Mouse (Mus musculus): ENCODE data around the gene Cybrd1. TPM values are rescaled to one million over a fixed set of nuclear protein-coding genes. Genes with fewer than 3 reads are reported as not detected.

The Cybrd1 gene
- polyA plus RNA-seq, 1 experiment from 2014 or later, result 6.6 TPM

DNA sequence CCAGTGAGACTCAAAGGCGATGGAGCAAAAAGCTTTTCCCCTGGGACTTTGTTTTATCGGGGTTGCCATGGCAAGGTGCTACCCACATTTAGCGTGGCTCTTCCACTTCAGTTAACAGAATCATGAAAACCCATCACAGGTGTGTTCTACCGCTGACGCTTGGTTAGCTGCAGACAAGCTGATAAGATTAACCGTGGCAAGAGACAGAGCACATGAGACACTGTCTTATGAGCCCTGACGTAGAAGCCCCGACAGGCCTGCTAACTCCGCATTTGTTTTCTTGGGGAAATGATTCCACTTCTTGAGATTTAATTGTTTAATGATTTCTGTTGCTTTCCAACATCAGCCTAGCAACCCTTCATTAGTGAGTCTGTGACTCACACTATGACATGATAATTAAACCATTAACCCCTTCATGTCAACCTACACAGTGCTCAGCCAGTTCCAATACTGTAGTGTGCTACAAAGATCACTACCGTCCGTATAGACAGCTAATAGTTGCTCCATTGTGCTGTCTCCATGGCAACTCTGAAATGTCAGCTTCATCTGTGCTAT, 42.7 kb downstream of the Cybrd1 start:
- Histone ChIP-seq H3K4me2 (replicated peaks) (no peak overlapping the region), H3K4me3 (replicated peaks) (no peak overlapping the region), H3K9me3 (no peaks in the 10 kb centered on the region), H3K36me3 (no peaks in the 10 kb centered on the region), H3K27me3 (replicated peaks) (no peaks in the 10 kb centered on the region), H3K9ac (no peak overlapping the region), H3K27ac (no peak overlapping the region), H3K4me1 (replicated peaks) (no peaks in the 10 kb centered on the region)
- WGBS, result 70% methylated on average over 11 of the region's 11 CpGs
- no peak for ATAC-seq

DNA sequence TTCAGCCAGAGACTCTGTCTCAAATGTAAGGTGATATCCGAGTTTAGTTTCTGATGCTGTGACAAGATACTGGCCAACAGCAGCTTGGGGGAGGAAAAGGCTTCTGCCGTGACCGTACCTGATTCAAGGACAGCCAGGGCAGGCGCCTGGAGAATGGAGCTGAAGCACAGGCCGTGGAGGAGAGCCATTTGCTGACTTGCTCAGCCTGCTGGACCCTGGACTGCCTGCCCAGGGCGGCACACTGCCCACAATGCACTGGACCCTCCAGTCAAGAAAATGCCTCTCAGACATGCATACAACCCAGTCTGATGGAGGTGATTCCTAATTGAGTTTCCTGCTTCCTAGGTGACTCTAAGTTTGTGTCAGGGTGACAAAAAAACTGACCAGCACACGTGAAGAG, 43.8 kb downstream of the Cybrd1 start:
- Histone ChIP-seq H3K36me3 (no peaks in the 10 kb centered on the region), H3K27ac (no peak overlapping the region), H3K9ac (no peak overlapping the region), H3K9me3 (no peaks in the 10 kb centered on the region), H3K4me3 (replicated peaks) (no peak overlapping the region), H3K4me2 (replicated peaks) (no peak overlapping the region), H3K4me1 (replicated peaks) (no peaks in the 10 kb centered on the region), H3K27me3 (replicated peaks) (no peaks in the 10 kb centered on the region)
- WGBS, result 83% methylated on average over 7 of the region's 7 CpGs
- ATAC-seq, result no peak

DNA sequence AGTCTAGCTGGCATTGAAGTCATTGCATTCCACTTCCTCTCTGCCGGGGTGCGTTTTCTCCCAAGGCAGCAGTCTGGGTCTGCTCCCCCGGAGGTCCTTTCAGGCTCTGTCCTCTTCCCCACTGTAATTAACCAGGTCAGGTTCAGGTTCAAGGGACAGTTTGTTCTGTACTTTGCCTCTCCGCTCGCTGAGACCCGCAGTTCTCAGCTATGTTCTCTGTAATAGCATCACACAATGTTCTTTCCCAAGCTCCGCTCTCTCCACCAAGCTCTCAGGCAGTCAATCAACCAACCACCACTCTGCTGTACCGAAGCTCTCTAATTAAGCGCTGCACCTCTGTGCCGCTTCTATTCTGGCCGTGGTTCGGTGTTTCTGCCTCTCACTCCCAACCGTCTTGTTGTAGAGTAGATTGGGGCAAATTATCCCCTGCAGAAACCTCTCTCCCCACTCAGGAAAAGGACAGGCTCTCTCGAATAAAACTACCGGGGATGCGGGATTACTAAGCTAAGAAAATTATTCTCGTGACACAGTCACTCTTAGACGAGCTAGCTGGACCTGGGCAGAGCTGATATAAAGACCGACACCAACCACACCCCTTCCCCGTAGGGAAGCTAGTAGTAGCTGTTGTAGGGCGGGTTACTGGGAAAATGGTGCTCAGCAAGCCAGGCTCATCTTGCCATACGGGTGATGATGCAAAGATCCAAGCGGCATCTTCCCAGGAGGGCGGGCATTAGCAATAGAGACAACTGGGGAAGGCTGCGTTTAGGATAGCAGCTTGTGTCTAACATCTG, 45.3 kb downstream of the Cybrd1 start:
- Histone ChIP-seq H3K36me3 (no peaks in the 10 kb centered on the region), H3K9ac (no peak overlapping the region), H3K4me3 (replicated peaks) (no peak overlapping the region), H3K27me3 (replicated peaks) (no peaks in the 10 kb centered on the region), H3K4me1 (replicated peaks) (no peaks in the 10 kb centered on the region), H3K9me3 (no peaks in the 10 kb centered on the region), H3K4me2 (replicated peaks) (no peak overlapping the region), H3K27ac (no peak overlapping the region)
- 82% methylated on average over 25 of the region's 25 CpGs for WGBS
- no peak for ATAC-seq

DNA sequence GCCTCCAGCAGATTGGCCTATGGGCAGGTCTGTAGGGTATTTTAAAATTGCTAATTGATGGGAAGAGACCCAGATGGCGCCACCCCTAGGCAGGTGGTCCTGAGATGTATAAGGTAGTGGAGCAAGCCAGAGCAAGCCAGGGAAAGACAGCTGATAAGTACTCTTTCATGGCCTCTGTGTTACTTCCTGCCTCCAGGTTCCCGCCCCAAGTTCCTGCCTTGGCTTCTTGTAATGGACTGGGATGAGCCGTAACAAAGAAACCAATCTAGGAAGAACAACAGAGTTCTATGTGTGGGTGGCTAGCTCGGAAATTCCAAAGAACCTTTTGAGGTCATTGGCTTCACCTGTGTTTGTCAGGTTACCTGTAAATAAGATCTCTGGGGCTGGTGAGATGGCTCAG, 49.5 kb downstream of the Cybrd1 start:
- no peak overlapping the region for H3K4me2 ChIP-seq (replicated peaks)
- WGBS, result 81% methylated on average over 4 of the region's 4 CpGs
- no peak overlapping the region for H3K27ac ChIP-seq
- H3K9me3 ChIP-seq, result no peaks in the 10 kb centered on the region
- H3K27me3 ChIP-seq (replicated peaks), result no peaks in the 10 kb centered on the region
- H3K36me3 ChIP-seq, result no peaks in the 10 kb centered on the region
- no peaks in the 10 kb centered on the region for H3K4me1 ChIP-seq (replicated peaks)
- H3K4me3 ChIP-seq (replicated peaks), result no peak overlapping the region
- ATAC-seq, result no peak
- H3K9ac ChIP-seq, result no peak overlapping the region

DNA sequence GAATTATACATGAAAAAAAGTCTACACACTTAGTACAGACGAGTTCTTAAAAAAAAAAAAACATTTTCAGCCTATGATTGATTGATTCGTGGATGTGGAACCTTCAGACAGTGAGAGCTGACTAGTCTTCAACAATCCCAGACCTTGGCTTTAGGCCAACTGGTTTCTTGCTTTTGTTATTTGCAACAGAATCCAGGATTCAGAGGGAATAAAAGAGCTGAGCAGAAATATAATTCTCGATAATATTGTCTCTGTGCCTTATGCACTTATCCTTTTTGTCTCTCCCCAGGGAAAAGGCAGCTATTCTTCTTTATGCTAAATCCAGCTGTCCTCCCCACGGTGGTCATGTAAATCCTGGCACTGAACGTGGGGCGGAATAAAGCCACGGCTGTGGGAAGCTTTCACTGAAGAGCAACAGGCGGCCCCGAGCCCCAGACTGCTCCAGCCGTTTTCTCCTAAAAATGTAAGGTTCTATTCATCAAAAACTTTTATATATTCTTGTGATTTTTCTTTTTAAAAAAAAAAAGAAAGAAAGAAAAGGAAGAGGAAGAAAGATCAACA, 50.8 kb downstream of the Cybrd1 start:
- no peak overlapping the region for H3K4me2 ChIP-seq (replicated peaks)
- no peaks in the 10 kb centered on the region for H3K9me3 ChIP-seq
- H3K36me3 ChIP-seq, result no peaks in the 10 kb centered on the region
- H3K4me1 ChIP-seq (replicated peaks), result no peaks in the 10 kb centered on the region
- H3K9ac ChIP-seq, result no peak overlapping the region
- H3K27me3 ChIP-seq (replicated peaks), result no peaks in the 10 kb centered on the region
- H3K4me3 ChIP-seq (replicated peaks), result no peak overlapping the region
- WGBS, result 45% methylated on average over 10 of the region's 10 CpGs
- no peak for ATAC-seq
- H3K27ac ChIP-seq, result no peak overlapping the region

DNA sequence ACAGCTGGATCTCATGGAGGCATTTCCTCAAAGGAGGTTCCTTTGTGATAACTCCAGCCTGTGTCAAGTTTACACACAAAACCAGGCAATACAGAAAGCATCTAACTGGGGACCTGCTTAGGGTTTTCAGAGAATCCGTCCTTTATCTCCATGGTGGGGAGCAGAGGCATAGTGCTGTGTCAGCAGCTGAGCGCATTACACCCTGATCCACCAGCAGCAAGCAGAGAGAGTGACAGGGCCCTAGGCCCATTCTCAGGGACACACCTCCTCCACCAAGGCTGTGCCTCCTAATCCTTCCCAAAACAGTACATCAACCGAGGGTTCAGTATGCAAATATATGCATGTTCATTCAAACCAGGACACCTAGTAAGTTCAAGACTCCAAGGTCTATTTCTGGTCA, 55.3 kb downstream of the Cybrd1 start:
- no peaks in the 10 kb centered on the region for H3K36me3 ChIP-seq
- H3K9ac ChIP-seq, result no peak overlapping the region
- WGBS, result 74% methylated on average over 3 of the region's 3 CpGs
- H3K4me3 ChIP-seq (replicated peaks), result no peak overlapping the region
- no peak overlapping the region for H3K4me2 ChIP-seq (replicated peaks)
- no peaks in the 10 kb centered on the region for H3K27me3 ChIP-seq (replicated peaks)
- no peak overlapping the region for H3K27ac ChIP-seq
- H3K9me3 ChIP-seq, result no peaks in the 10 kb centered on the region
- ATAC-seq, result no peak
- no peaks in the 10 kb centered on the region for H3K4me1 ChIP-seq (replicated peaks)

DNA sequence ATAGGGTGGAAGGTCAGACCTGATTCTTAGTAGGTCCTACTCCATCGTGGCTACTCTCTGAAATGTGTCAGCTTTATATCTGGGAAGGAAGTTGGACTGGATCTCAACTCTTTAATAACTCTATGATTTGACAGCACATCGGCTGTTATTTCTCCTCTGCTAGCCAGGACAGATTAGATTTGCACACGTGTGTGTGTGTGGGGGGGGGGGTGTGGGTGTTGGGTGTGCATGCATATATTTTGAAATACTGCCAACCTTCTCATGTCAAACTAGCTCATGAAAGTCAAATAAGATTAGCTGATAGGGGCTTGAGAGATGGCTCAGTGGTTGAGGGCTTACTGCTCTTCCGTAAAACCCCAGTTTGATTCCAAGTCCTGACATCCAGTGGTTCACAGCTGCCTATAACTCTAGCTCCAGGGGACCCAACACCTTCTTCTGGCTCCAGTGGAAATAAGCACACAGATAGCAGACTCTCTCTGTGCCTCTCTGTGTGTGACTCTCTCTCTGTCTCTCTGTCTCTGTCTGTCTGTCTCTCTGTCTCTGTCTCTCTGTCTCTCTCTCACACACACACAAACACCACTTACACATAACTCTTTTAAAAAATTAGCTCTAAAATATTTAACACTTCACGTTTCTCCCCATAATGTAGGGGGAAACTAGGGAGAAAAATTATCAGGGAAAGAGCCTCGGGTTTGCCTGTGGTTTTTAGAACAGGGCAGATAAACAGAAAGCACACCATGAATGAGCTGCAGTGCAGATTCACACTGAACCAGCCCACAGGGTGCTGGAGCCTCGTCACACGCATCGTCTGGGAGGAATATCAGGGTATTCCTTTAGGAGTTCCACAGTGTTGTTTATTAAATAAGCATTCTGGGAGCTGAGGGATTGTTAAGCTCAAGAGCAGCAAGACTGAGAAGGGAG, 58.9 kb downstream of the Cybrd1 start:
- Histone ChIP-seq H3K4me2 (replicated peaks) (no peak overlapping the region), H3K27me3 (replicated peaks) (no peaks in the 10 kb centered on the region), H3K9ac (no peak overlapping the region), H3K9me3 (no peaks in the 10 kb centered on the region), H3K4me3 (replicated peaks) (no peak overlapping the region), H3K27ac (no peak overlapping the region), H3K4me1 (replicated peaks) (no peaks in the 10 kb centered on the region), H3K36me3 (no peaks in the 10 kb centered on the region)
- ATAC-seq, result no peak
- WGBS, result 60% methylated on average over 9 of the region's 9 CpGs

DNA sequence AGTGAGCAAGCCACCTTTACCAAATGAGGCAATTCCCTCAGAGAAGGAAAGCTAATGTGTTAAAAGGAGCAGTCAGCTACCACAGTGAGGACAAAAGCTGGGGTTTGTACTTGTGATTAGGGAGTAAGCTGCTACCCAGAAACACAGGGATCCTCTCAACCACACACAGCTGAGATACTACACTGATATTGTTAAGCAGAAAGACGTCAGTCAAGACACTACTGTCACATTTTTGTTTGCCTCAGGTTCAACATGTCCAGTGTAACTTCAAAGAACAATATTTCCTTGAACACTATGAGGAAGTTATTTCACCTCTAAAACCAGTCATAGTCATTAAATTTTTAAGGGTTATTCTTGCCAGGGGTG, 59.5 kb downstream of the Cybrd1 start:
- H3K9ac ChIP-seq, result no peak overlapping the region
- no peaks in the 10 kb centered on the region for H3K4me1 ChIP-seq (replicated peaks)
- no peaks in the 10 kb centered on the region for H3K9me3 ChIP-seq
- whole genome bisulfite sequencing, result 77% methylated on average over 1 of the region's 1 CpGs
- no peak overlapping the region for H3K27ac ChIP-seq
- H3K27me3 ChIP-seq (replicated peaks), result no peaks in the 10 kb centered on the region
- no peak for ATAC-seq
- no peak overlapping the region for H3K4me3 ChIP-seq (replicated peaks)
- no peak overlapping the region for H3K4me2 ChIP-seq (replicated peaks)
- no peaks in the 10 kb centered on the region for H3K36me3 ChIP-seq

DNA sequence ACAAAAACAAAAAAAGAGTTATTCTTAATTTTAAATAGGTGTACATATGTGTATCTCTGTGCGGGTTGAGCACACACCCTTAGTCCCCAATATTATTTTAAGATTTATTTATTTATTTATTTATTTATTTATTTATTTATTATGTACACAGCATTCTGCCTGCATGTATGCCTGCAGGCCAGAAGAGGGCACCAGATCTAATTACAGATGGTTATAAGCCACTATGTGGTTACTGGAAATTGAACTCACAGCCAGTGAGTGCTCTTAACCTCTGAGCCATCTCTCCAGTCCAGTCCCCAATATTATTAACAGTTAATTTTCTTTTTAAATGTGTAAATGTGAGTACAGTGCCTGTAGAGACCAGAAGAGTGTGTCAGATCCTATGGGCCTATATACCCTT, 60.0 kb downstream of the Cybrd1 start:
- no peak overlapping the region for H3K27ac ChIP-seq
- ATAC-seq, result no peak
- no peak overlapping the region for H3K4me2 ChIP-seq (replicated peaks)
- no peak overlapping the region for H3K9ac ChIP-seq
- H3K9me3 ChIP-seq, result no peaks in the 10 kb centered on the region
- no peak overlapping the region for H3K4me3 ChIP-seq (replicated peaks)
- H3K27me3 ChIP-seq (replicated peaks), result no peaks in the 10 kb centered on the region
- no peaks in the 10 kb centered on the region for H3K4me1 ChIP-seq (replicated peaks)
- WGBS, result 97% methylated on average over 1 of the region's 1 CpGs
- H3K36me3 ChIP-seq, result no peaks in the 10 kb centered on the region

DNA sequence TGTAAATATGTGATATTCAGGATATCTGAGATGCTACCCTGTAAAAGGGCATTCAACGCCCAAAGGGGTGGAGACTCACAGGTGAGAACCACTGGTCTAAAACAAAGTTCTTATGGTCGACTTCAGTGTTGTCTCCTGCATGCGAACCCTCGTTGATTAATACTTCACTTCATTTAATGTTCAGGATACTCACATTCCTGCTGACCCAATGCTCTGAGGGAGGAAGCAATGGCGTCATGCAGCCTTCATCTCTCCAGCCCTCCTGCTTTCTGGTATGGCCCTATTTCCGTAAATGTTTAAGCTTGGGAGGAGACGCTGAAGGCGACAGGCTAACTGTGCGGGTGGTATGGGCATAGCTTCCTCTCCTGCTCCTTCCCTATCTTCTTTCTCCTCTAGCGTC, 62.0 kb downstream of the Cybrd1 start:
- Histone ChIP-seq H3K4me3 (replicated peaks) (no peak overlapping the region), H3K36me3 (no peaks in the 10 kb centered on the region), H3K4me2 (replicated peaks) (no peak overlapping the region), H3K4me1 (replicated peaks) (no peaks in the 10 kb centered on the region), H3K9me3 (no peaks in the 10 kb centered on the region), H3K27ac (no peak overlapping the region), H3K27me3 (replicated peaks) (no peaks in the 10 kb centered on the region), H3K9ac (no peak overlapping the region)
- 78% methylated on average over 10 of the region's 10 CpGs for WGBS
- no peak for ATAC-seq

DNA sequence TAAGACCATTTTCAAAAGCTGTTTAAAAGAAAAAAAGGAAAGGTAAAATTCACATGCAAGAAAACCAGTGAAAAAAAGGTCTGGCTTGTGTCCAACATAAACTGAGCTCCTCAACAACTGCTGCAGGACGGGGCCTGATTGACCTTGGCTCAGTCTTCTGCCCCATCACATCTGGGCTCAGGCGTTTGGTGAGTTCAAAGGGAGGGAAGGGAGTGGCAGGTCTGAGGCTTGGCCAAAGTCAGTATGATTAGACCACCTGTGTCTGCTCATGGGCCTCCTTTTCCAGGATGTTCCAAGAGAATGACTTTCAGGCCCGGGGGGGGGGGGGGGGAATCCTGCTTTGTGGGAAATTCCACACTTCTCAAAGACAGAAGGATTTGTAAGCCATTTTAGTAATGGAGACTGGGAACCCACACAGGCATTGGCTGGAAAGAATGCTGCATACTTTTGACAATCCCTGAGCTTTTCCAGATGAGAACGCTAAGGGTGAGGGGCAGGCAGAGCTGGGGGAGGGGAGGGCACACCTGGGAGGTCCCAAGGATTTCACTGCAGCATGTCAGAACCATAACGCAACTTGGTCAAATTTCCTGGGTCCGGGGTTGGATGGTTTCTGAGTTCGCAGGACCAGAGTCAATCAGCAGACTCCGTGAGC, 63.0 kb downstream of the Cybrd1 start:
- 48% methylated on average over 8 of the region's 8 CpGs for WGBS
- Histone ChIP-seq H3K27me3 (replicated peaks) (no peaks in the 10 kb centered on the region), H3K9ac (no peak overlapping the region), H3K4me2 (replicated peaks) (no peak overlapping the region), H3K36me3 (no peaks in the 10 kb centered on the region), H3K4me1 (replicated peaks) (no peaks in the 10 kb centered on the region), H3K9me3 (no peaks in the 10 kb centered on the region), H3K4me3 (replicated peaks) (no peak overlapping the region), H3K27ac (no peak overlapping the region)
- no peak; the same call in 1 of the 2 replicates for ATAC-seq

DNA sequence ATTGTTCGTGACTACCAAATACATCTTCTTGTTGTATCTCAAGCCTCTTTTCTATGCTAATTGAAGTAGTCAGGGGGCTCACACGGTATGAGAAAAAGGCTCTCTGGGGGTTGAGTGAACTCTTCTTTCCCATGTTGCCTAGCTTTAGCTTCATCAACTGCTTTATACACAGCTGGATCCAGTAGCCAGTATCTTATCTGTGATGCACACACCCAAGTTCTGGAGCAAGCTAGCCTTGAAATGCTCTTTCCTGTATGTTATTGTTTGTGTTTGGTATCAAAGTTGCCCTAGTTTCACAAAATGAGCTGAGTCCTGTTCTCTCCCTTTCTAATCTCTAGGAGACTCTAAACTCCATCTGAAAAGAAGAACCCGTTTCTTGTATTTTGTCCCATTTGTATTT, 70.2 kb downstream of the Cybrd1 start:
- H3K27ac ChIP-seq, result no peak overlapping the region
- ATAC-seq, result no peak
- 72% methylated on average over 3 of the region's 3 CpGs for WGBS

More for the DNA sequence above, 70.2 kb downstream of the Cybrd1 start:
- Histone ChIP-seq H3K4me2 (replicated peaks) (no peak overlapping the region), H3K36me3 (no peaks in the 10 kb centered on the region), H3K27me3 (replicated peaks) (no peaks in the 10 kb centered on the region), H3K4me3 (replicated peaks) (no peak overlapping the region), H3K9me3 (no peaks in the 10 kb centered on the region), H3K9ac (no peak overlapping the region), H3K4me1 (replicated peaks) (no peaks in the 10 kb centered on the region)

All from intestine, embryonic 15.5 days (tissue).